Mouse (Mus musculus): ENCODE measurements around the gene Cdkn1a. TPM values are rescaled to one million over a fixed set of nuclear protein-coding genes. Genes with fewer than 3 reads are reported as not detected.

Cdkn1a gene
- polyA plus RNA-seq, 1 experiment from 2014 or later = 79.5 TPM

DNA sequence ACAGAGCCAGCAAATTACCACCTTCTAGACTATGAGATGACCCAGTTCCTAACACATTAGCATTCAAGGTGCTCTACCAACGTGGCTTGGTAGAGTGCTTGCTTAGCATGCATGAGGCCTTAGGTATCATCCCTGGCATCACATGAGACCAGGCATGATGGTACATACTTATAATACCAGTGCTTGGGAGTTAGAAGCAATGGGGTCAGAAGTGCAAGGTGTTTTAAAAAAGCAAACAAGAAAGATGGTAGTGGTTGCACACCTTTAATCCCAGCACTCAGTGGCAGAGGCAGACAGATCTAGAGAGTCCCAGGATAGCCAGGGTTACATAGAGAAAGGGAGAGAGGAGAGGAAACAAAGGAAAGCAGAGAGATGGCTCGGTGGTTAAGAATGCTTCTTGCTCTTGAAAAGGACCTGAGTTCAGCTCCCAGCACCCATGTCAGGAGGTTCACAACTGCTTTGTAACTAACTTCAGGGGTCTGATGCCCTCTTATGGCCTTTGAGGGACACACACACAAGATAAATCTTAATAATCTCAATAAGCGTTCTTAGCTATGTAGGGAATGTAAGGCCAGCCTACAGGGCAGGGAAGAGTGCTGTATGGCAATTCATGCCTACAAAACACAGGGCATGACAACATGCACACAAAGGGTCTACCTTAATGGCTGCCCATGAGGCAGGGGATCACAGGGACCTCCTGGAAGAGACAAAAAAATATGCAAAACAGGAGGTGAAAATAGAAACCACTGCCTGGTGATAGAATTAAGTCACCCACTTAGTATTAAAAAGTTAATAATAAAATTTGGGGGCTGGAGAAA, 42.9 kb upstream of the Cdkn1a start:
- Histone ChIP-seq H3K4me2 (replicated peaks) (no peak overlapping the region), H3K36me3 (replicated peaks; ENCODE audit: control insufficient read depth, insufficient read depth) (peaks cover 52% of the 10 kb centered on the region), H3K27ac (no peak overlapping the region), H3K27me3 (ENCODE audit: control insufficient read depth, insufficient read depth, low read length) (no peaks in the 10 kb centered on the region), H3K9ac (no peak overlapping the region), H3K4me3 (replicated peaks; ENCODE audit: low read length) (no peak overlapping the region), H3K9me3 (ENCODE audit: control insufficient read depth, low read length) (no peaks in the 10 kb centered on the region), H3K4me1 (replicated peaks; ENCODE audit: control insufficient read depth, insufficient read depth, low read length) (0 out of 2 replicates have a peak, but pooled peaks cover 3% of the 10 kb centered on the region)
- WGBS = 69% methylated on average over 3 of the region's 3 CpGs
- ATAC-seq (ENCODE audit: low FRiP score) (no peak), DNase-seq (ENCODE audit: low spot score) (no peak)

DNA sequence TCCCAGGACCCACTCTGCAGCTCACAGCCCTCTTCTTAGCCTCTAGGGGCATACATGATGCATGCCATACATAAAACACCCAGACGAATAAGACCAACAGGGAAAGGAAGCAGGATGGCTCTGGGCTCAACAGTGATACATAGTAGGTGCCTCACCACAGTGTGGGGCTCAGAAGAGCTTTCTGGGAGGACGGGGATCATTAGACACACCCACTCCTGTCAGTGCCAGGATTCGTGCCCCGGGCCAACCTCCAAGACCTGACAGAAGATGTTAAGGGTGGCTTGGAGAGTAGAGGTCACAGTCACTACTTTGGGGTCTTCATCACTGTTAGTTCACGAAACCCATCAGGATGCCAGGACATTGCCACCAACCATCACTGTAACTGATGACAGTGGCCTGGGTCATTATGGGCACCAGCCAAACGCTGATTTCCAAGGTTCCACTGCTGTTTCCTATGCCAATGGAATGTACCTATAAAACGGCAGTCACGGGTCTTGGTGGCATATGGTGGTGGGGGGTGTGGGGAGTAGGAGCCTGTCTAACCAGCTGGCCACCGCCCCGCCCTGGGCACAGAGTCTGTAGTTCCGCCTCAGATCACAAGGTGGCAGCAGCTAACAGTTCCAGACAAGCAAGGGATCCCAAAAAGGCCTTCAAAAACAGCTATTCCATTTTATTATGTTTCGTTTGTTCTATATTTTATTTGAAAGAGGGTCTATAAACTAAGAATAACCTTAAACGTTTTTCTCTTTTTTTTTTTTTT, 41.8 kb upstream of the Cdkn1a start:
- 0 out of 2 replicates have a peak, but pooled peaks cover 3% of the 10 kb centered on the region for H3K4me1 ChIP-seq (replicated peaks; ENCODE audit: control insufficient read depth, insufficient read depth, low read length)
- H3K27ac ChIP-seq = no peak overlapping the region
- H3K4me2 ChIP-seq (replicated peaks) = no peak overlapping the region
- no peaks in the 10 kb centered on the region for H3K9me3 ChIP-seq (ENCODE audit: control insufficient read depth, low read length)
- no peak overlapping the region for H3K4me3 ChIP-seq (replicated peaks; ENCODE audit: low read length)
- peaks cover 42% of the 10 kb centered on the region for H3K36me3 ChIP-seq (replicated peaks; ENCODE audit: control insufficient read depth, insufficient read depth)
- H3K27me3 ChIP-seq (ENCODE audit: control insufficient read depth, insufficient read depth, low read length) = no peaks in the 10 kb centered on the region
- H3K9ac ChIP-seq = no peak overlapping the region
- WGBS = 22% methylated on average over 13 of the region's 13 CpGs
- ATAC-seq (ENCODE audit: low FRiP score) (no peak; the same call in 1 of the 2 replicates), DNase-seq (ENCODE audit: low spot score) (peak; percentile 86)

DNA sequence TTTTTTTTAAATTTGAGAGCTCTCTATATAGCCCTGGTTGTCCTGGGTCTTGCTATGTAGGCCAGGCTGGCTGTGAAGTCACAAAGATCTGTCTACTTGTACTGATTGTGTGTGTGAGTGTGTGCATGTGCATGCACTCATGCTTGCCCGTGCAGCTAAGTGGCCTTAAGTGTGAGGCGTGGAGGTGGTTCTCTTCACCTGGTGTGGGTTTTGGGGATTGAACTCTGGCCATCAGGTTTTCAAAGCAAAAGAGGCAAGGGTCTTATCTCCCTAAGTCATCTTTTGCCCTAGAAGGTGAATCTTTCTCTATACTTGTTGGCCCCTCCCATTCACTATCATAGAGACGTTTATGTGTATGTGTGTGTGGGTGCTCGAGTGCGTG, 41.3 kb upstream of the Cdkn1a start:
- Histone ChIP-seq H3K36me3 (replicated peaks; ENCODE audit: control insufficient read depth, insufficient read depth) (peaks cover 36% of the 10 kb centered on the region), H3K9ac (no peak overlapping the region), H3K9me3 (ENCODE audit: control insufficient read depth, low read length) (no peaks in the 10 kb centered on the region), H3K4me3 (replicated peaks; ENCODE audit: low read length) (no peak overlapping the region), H3K27ac (no peak overlapping the region), H3K4me2 (replicated peaks) (no peak overlapping the region), H3K27me3 (ENCODE audit: control insufficient read depth, insufficient read depth, low read length) (no peaks in the 10 kb centered on the region), H3K4me1 (replicated peaks; ENCODE audit: control insufficient read depth, insufficient read depth, low read length) (0 out of 2 replicates have a peak, but pooled peaks cover 3% of the 10 kb centered on the region)
- DNase-seq (ENCODE audit: low spot score) = no peak
- 78% methylated on average over 5 of the region's 5 CpGs for WGBS
- no peak for ATAC-seq (ENCODE audit: low FRiP score)

- peaks cover 32% of the 10 kb centered on the region for H3K36me3 ChIP-seq (replicated peaks; ENCODE audit: control insufficient read depth, insufficient read depth)
- 91% methylated on average over 7 of the region's 7 CpGs for WGBS
- no peak overlapping the region for H3K4me2 ChIP-seq (replicated peaks)
- no peaks in the 10 kb centered on the region for H3K9me3 ChIP-seq (ENCODE audit: control insufficient read depth, low read length)
- H3K9ac ChIP-seq = no peak overlapping the region
- 0 out of 2 replicates have a peak, but pooled peaks cover 3% of the 10 kb centered on the region for H3K4me1 ChIP-seq (replicated peaks; ENCODE audit: control insufficient read depth, insufficient read depth, low read length)
- no peak overlapping the region for H3K4me3 ChIP-seq (replicated peaks; ENCODE audit: low read length)
- ATAC-seq (ENCODE audit: low FRiP score) = no peak
- no peak overlapping the region for H3K27ac ChIP-seq
- H3K27me3 ChIP-seq (ENCODE audit: control insufficient read depth, insufficient read depth, low read length) = no peaks in the 10 kb centered on the region
- DNase-seq (ENCODE audit: low spot score) = no peak
Observed at GRCm38 (mm10) chr17:29049923-29050322, 40.9 kb upstream of the Cdkn1a start.

- no peak overlapping the region for H3K4me2 ChIP-seq (replicated peaks)
- no peak overlapping the region for H3K4me3 ChIP-seq (replicated peaks; ENCODE audit: low read length)
- H3K27me3 ChIP-seq (ENCODE audit: control insufficient read depth, insufficient read depth, low read length) = no peaks in the 10 kb centered on the region
- H3K9me3 ChIP-seq (ENCODE audit: control insufficient read depth, low read length) = no peaks in the 10 kb centered on the region
- peaks cover 23% of the 10 kb centered on the region for H3K36me3 ChIP-seq (replicated peaks; ENCODE audit: control insufficient read depth, insufficient read depth)
- 0 out of 2 replicates have a peak, but pooled peaks cover 3% of the 10 kb centered on the region for H3K4me1 ChIP-seq (replicated peaks; ENCODE audit: control insufficient read depth, insufficient read depth, low read length)
- no peak overlapping the region for H3K9ac ChIP-seq
- 68% methylated on average over 14 of the region's 14 CpGs for WGBS
- DNase-seq (ENCODE audit: low spot score) (no peak), ATAC-seq (ENCODE audit: low FRiP score) (no peak)
- H3K27ac ChIP-seq = no peak overlapping the region
Observed at GRCm38 (mm10) chr17:29050791-29051190, 40.0 kb upstream of the Cdkn1a start.

DNA sequence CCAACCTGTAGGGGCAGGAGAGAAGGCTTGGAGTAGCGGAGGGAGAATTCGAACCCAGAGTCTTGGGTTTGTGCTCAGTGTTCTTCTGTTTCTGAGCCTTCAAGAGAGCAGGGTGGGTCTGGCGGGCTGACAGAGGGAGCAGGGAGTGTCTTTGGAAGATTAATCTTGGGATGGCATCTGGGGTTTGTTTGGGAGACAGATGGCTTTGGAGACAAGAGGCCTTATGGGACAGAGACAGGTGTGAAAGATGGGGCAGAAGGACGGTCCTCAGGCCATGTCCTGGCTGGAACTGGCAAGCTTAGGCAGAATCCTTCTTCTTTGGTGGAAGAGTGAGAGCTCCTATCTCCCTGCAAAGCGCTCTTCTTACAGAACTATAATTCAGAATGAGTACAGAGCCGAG, 37.7 kb upstream of the Cdkn1a start:
- no peak overlapping the region for H3K4me2 ChIP-seq (replicated peaks)
- DNase-seq (ENCODE audit: low spot score) (no peak), ATAC-seq (ENCODE audit: low FRiP score) (no peak)
- H3K27me3 ChIP-seq (ENCODE audit: control insufficient read depth, insufficient read depth, low read length) = no peaks in the 10 kb centered on the region
- H3K36me3 ChIP-seq (replicated peaks; ENCODE audit: control insufficient read depth, insufficient read depth) = 0 out of 2 replicates have a peak, but pooled peaks cover 2% of the 10 kb centered on the region
- no peak overlapping the region for H3K4me3 ChIP-seq (replicated peaks; ENCODE audit: low read length)
- no peak overlapping the region for H3K9ac ChIP-seq
- peaks cover 15% of the 10 kb centered on the region for H3K4me1 ChIP-seq (replicated peaks; ENCODE audit: control insufficient read depth, insufficient read depth, low read length)
- no peak overlapping the region for H3K27ac ChIP-seq
- H3K9me3 ChIP-seq (ENCODE audit: control insufficient read depth, low read length) = no peaks in the 10 kb centered on the region
- 78% methylated on average over 6 of the region's 6 CpGs for whole genome bisulfite sequencing

DNA sequence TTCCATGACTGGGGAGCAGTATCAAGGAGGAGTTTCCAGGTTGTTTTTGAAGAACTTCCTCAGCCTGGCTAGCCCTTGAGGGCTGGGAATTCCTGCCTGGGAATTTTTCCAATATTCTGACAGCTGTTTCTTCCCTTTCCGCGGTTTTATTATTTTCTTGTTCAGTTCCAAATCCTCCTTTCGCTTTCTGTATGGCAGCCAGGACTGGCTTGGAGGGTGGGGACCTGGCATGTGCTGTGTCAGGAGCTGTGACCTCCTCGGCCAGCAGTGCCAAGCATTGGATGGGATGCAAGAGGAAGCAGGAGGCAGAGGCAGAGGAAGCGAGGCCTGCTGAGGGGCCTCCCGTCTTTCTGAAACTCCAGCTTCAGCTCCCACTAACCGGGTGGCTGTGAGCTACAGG, 36.9 kb upstream of the Cdkn1a start:
- Histone ChIP-seq H3K9me3 (ENCODE audit: control insufficient read depth, low read length) (no peaks in the 10 kb centered on the region), H3K4me2 (replicated peaks) (no peak overlapping the region), H3K36me3 (replicated peaks; ENCODE audit: control insufficient read depth, insufficient read depth) (no peaks in the 10 kb centered on the region), H3K27me3 (ENCODE audit: control insufficient read depth, insufficient read depth, low read length) (no peaks in the 10 kb centered on the region), H3K4me1 (replicated peaks; ENCODE audit: control insufficient read depth, insufficient read depth, low read length) (peaks cover 23% of the 10 kb centered on the region), H3K27ac (no peak overlapping the region), H3K4me3 (replicated peaks; ENCODE audit: low read length) (no peak overlapping the region), H3K9ac (no peak overlapping the region)
- DNase-seq (ENCODE audit: low spot score) = no peak
- WGBS = 71% methylated on average over 7 of the region's 7 CpGs
- no peak for ATAC-seq (ENCODE audit: low FRiP score)

GRCm38 (mm10) chr17:29054429-29054828, 36.3 kb upstream of the Cdkn1a start:
- Histone ChIP-seq H3K4me3 (replicated peaks; ENCODE audit: low read length) (no peak overlapping the region), H3K27me3 (ENCODE audit: control insufficient read depth, insufficient read depth, low read length) (no peaks in the 10 kb centered on the region), H3K27ac (no peak overlapping the region), H3K36me3 (replicated peaks; ENCODE audit: control insufficient read depth, insufficient read depth) (no peaks in the 10 kb centered on the region), H3K4me1 (replicated peaks; ENCODE audit: control insufficient read depth, insufficient read depth, low read length) (peaks cover 23% of the 10 kb centered on the region), H3K9me3 (ENCODE audit: control insufficient read depth, low read length) (no peaks in the 10 kb centered on the region), H3K9ac (no peak overlapping the region), H3K4me2 (replicated peaks) (no peak overlapping the region)
- DNase-seq (ENCODE audit: low spot score) = no peak
- 85% methylated on average over 6 of the region's 6 CpGs for WGBS
- ATAC-seq (ENCODE audit: low FRiP score) = no peak

DNA sequence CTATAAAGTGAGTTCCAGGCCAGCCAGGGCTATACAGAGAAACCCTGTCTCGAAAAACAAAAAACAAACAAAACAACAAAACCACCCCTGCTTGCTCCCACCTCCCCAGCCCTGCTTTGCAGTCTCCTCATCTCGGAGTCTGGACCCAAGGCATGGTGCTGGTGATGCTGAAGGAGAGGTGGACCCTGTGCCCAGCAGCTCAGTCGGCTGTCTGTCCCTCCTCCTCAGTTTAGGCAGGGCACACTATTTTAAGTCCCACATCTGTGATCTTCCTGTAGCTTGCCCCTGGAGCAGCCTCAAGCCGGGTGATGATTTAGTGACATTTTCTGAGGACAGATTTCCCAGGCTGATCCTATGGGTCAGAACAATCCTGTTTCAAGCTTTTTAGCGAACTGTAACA, 35.2 kb upstream of the Cdkn1a start:
- H3K27me3 ChIP-seq (ENCODE audit: control insufficient read depth, insufficient read depth, low read length) = no peaks in the 10 kb centered on the region
- no peak for DNase-seq (ENCODE audit: low spot score)
- H3K36me3 ChIP-seq (replicated peaks; ENCODE audit: control insufficient read depth, insufficient read depth) = no peaks in the 10 kb centered on the region
- no peak overlapping the region for H3K9ac ChIP-seq
- H3K4me3 ChIP-seq (replicated peaks; ENCODE audit: low read length) = no peak overlapping the region
- peaks cover 21% of the 10 kb centered on the region for H3K4me1 ChIP-seq (replicated peaks; ENCODE audit: control insufficient read depth, insufficient read depth, low read length)
- WGBS = 68% methylated on average over 5 of the region's 5 CpGs
- ATAC-seq (ENCODE audit: low FRiP score) = no peak
- no peaks in the 10 kb centered on the region for H3K9me3 ChIP-seq (ENCODE audit: control insufficient read depth, low read length)
- no peak overlapping the region for H3K27ac ChIP-seq
- H3K4me2 ChIP-seq (replicated peaks) = no peak overlapping the region

Data from hindbrain, embryonic 14.5 days (tissue).